Mouse (Mus musculus) forebrain, embryonic 11.5 days (tissue): ENCODE data around the gene Twnk. TPM values are rescaled to one million over a fixed set of nuclear protein-coding genes. Genes with fewer than 3 reads are reported as not detected.

Experiments
- ATAC-seq: fragments of 200-750 bp; cut with Nextera tagmentation; replicated peaks from 2 replicates; pipeline ENCODE4 v1.8.0; 2017; ENCODE audit warnings: moderate TSS enrichment; ENCODE audit not compliant: low FRiP score
- DNase-seq: peaks from one replicate; pipeline ENCODE4 v3.0.0-alpha.2; 2017; ENCODE audit warnings: low spot score
- H3K27ac ChIP-seq: fragments of 300-500 bp; sonication (generic); 2 replicates; pipeline ENCODE4 v1.5.1; 2014; ENCODE audit warnings: low read depth, low read length
- H3K27me3 ChIP-seq: fragments of 300-500 bp; sonication (generic); 2 replicates; pipeline ENCODE4 v1.6.1; 2014; ENCODE audit warnings: mild to moderate bottlenecking, low read length, mixed read lengths; ENCODE audit not compliant: control insufficient read depth, insufficient read depth
- H3K36me3 ChIP-seq: fragments of 300-500 bp; sonication (generic); 2 replicates; pipeline ENCODE4 v1.6.1; 2014; ENCODE audit warnings: mild to moderate bottlenecking, low read length, moderate library complexity, mixed read lengths; ENCODE audit not compliant: control insufficient read depth, insufficient read depth
- H3K4me1 ChIP-seq: fragments of 300-500 bp; sonication (generic); replicated peaks from 2 replicates; pipeline ENCODE4 v1.6.1; 2014; ENCODE audit warnings: low read length, mixed read lengths; ENCODE audit not compliant: control insufficient read depth, insufficient read depth
- H3K4me2 ChIP-seq: fragments of 300-500 bp; sonication (generic); 2 replicates; pipeline ENCODE4 v1.6.1; 2014; ENCODE audit warnings: low read depth, mild to moderate bottlenecking, low read length, moderate library complexity, mixed read lengths; ENCODE audit not compliant: severe bottlenecking
- H3K4me3 ChIP-seq: fragments of 300-500 bp; sonication (generic); 2 replicates; pipeline ENCODE4 v1.5.1; 2014; ENCODE audit warnings: low read depth, low read length
- H3K9ac ChIP-seq: fragments of 300-500 bp; sonication (generic); 2 replicates; pipeline ENCODE4 v1.6.1; 2014; ENCODE audit warnings: low read length
- H3K9me3 ChIP-seq: fragments of 300-500 bp; sonication (generic); 2 replicates; pipeline ENCODE4 v1.6.1; 2016; ENCODE audit warnings: low read length, mixed read lengths; ENCODE audit not compliant: control insufficient read depth
- WGBS: fragments of 180-500 bp; shearing (Covaris S2); extraction: QIAGEN DNeasy Blood & Tissue Kit; methylation state at CpG from one replicate; pipeline ENCODE4 v1.1.7; 2014; 5-methylcytosine and 5-hydroxymethylcytosine counted together
- polyA plus RNA-seq: library from polyadenylated mRNA; unstranded; fragments of >200 nt; fragmentation: Nextera tagmentation; extraction: Ambion mirVana; gene quantifications from 2 replicates; pipeline ENCODE4 v1.2.1, GENCODE M21; 2014

Twnk gene
- polyA plus RNA-seq, 1 experiment from 2014 or later = 19.9 TPM

DNA sequence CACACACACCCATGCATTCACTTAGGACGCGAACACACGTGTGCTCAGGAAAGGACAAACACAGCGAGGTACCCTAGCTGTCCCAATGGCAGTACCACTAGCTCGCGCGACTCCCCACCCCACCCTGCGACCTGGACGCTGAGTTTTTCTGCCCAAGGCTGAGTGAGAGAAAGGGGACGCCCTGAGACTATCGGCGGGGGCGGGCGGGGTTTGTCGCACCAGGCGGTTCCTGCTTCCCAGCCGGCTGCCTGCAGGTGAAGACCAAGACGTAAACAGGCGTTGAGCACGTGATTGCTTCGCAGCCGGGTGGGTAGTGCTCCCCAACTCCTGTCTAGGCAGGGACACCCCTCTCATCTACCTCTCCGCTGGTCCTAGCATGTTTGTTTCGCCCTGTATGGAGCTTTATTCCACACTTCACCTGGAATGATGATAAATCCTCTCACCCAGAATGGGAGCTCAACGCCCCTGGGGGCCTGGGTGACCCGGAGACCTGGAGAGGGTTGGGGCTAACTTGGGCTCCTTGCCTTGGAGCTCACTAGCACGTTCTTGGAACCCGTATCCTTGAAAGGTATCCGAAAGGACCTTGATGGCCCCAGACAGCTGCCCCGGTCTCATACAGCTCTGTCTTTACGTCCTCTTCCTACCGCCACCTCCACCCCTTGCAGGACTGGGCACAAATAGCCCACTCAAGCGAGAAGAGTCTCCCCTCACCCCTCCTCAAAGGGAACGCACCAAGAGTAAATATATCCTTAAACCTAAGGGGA is 10.2 kb downstream of the Twnk start:
- ATAC-seq (0 out of 2 replicates have a peak, but pooled peaks have one; percentile 13), DNase-seq (peak; percentile 73)
- peaks cover 29% of the 10 kb centered on the region for H3K4me1 ChIP-seq
- peak overlapping the region; percentile 57 for H3K9ac ChIP-seq
- H3K4me3 ChIP-seq = peak overlapping the region; percentile 42
- H3K27me3 ChIP-seq = no peaks in the 10 kb centered on the region
- H3K36me3 ChIP-seq = no peaks in the 10 kb centered on the region; the same call in 1 of the 2 replicates
- H3K27ac ChIP-seq = peak overlapping the region; percentile 96
- WGBS = under 1% methylated on average over 34 of the region's 34 CpGs
- no peaks in the 10 kb centered on the region for H3K9me3 ChIP-seq
- peak overlapping the region; percentile 90 for H3K4me2 ChIP-seq

DNA sequence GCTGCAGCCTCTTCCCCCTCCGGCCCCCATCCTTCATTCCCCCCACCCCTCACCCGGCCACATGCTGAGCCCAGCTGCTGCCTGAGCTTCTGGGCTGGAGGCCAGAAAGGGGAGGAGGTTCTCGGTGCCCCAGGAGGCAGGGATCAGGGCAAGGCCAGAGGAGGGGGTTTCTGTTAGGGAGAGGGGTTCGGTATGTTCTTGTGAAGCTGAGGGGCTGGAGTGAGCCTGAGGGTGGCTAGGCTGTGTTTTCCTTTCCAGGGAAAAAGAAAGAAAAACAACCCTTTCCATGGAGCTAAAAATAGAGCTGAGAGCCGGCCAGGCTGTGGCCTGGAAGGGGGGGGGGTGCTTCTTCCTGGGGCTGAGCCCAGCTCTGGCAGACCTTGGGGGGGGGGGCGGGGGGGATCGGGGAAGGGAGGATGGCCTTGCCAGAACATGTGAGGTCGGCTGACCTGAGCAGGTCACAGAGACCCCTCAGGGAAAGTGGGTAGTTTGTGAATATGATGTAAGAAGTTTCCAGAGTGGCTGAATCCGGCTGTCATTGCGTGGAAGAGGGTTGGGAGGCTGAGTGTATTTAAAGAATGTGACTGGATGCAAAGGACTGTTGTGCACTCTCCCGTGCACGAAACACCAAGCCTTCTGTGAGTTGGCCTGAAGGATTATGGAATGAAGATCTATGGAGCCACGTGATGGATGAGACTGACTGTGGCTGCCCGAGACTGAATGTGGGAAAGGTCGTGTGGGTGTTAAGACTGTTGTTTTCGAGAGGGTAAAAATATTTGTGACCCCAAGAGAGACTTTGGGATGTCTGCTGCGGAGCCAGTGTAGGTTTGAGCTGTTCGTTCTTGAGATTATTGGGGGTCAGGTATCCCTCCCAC is 11.1 kb downstream of the Twnk start:
- WGBS = 1% methylated on average over 17 of the region's 18 CpGs
- Histone ChIP-seq H3K36me3 (no peaks in the 10 kb centered on the region; the same call in 1 of the 2 replicates), H3K27ac (peak overlapping the region; percentile 96), H3K9ac (peak overlapping the region; percentile 73), H3K4me1 (peaks cover 31% of the 10 kb centered on the region), H3K9me3 (no peaks in the 10 kb centered on the region), H3K4me2 (peak overlapping the region; percentile 90), H3K4me3 (peak overlapping the region; percentile 42), H3K27me3 (no peaks in the 10 kb centered on the region)
- no peak; the same call in 1 of the 2 replicates for ATAC-seq
- DNase-seq = peak; percentile 80

DNA sequence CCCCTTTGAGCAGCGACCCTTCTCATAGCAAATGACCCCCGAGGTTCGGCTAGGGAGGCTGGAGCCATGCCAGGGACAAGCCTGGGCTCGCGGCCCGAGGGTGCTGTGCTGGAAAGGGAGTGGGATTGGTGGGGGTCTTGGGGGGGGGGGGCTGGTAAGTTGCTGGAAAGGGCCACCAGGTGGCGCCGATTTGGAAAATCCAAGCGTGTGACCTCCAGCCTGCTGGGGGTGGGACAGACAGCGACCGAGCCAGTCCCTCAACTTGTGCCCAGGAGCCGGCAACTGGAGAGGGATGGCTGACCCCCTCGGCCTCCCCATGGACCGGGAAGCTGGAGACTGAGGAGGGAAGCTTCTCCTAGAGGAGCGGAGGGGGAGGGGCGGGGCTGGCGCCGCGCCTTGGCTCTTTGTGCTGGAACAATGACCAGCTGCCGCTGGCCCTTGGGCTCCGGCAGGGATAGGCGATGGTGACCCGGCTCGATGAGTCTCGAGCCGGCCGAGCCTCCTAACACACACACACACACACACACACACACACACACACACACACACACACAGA is 11.8 kb downstream of the Twnk start:
- H3K4me1 ChIP-seq = peaks cover 30% of the 10 kb centered on the region
- H3K4me3 ChIP-seq = peak overlapping the region; percentile 42
- DNase-seq = peak; percentile 93
- H3K27me3 ChIP-seq = no peaks in the 10 kb centered on the region
- no peaks in the 10 kb centered on the region for H3K9me3 ChIP-seq
- H3K9ac ChIP-seq = peak overlapping the region; percentile 73
- peak; percentile 83 for ATAC-seq
- peak overlapping the region; percentile 90 for H3K4me2 ChIP-seq
- peak overlapping the region; percentile 96 for H3K27ac ChIP-seq
- WGBS = 0% methylated on average over 25 of the region's 27 CpGs
- H3K36me3 ChIP-seq = no peaks in the 10 kb centered on the region; the same call in 1 of the 2 replicates

DNA sequence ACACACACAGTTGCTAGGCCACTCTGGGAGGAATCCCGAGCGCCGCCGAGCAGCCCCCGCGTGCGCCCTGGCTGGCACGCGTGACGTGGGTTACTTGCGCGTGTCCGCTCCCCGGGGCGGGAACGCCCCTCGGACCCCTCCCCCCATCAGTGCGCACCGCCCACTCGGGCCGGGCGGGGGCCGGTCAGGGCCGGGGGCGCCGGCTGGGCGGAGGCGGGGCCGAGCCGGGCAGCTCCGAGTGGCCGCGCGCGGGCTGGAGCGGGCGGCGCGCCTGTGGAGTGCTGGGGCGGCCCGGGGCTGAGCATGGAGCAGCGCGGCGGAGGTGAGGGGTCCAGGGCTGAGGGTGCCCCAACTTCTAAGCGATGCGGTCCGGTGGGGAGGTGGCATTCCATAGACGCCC is 12.4 kb downstream of the Twnk start:
- Histone ChIP-seq H3K9me3 (no peaks in the 10 kb centered on the region), H3K9ac (peak overlapping the region; percentile 73), H3K27me3 (no peaks in the 10 kb centered on the region), H3K4me3 (peak overlapping the region; percentile 42), H3K27ac (peak overlapping the region; percentile 96), H3K4me2 (peak overlapping the region; percentile 90), H3K36me3 (peaks cover 4% of the 10 kb centered on the region; the same call in 1 of the 2 replicates), H3K4me1 (peaks cover 28% of the 10 kb centered on the region)
- WGBS = 0% methylated on average over 36 of the region's 48 CpGs
- peak; percentile 93 for DNase-seq
- ATAC-seq = peak; percentile 83

DNA sequence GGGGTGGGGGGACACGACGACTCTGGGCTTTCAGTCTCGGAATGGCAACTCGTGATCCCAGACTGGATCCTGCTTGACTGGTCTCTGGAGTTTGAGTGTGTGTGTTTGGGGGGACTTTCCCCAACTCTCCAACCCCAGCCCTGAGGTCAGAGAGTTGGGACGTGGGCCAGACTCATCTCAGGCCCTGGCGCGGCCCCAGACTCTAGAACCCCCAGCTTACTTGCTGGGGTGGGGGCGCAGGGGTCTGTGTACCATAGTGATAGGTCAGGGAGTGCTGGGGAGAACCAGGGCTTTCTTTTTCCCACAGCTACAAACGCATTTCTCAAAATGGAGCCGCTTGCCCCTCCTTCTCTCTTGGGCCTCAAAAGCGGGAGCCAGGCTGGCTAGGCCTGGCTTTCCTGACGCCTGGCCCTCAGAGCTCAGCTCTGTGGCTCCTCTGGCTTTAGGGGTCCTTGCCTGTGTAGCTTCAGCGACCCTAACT is 12.9 kb downstream of the Twnk start:
- Histone ChIP-seq H3K4me2 (peak overlapping the region; percentile 90), H3K4me3 (peak overlapping the region; percentile 42), H3K27ac (peak overlapping the region; percentile 96), H3K4me1 (peaks cover 28% of the 10 kb centered on the region), H3K27me3 (no peaks in the 10 kb centered on the region), H3K9me3 (no peaks in the 10 kb centered on the region), H3K9ac (peak overlapping the region; percentile 73), H3K36me3 (peaks cover 4% of the 10 kb centered on the region; the same call in 1 of the 2 replicates)
- peak; percentile 68 for DNase-seq
- WGBS = under 1% methylated on average over 13 of the region's 13 CpGs
- ATAC-seq = no peak

DNA sequence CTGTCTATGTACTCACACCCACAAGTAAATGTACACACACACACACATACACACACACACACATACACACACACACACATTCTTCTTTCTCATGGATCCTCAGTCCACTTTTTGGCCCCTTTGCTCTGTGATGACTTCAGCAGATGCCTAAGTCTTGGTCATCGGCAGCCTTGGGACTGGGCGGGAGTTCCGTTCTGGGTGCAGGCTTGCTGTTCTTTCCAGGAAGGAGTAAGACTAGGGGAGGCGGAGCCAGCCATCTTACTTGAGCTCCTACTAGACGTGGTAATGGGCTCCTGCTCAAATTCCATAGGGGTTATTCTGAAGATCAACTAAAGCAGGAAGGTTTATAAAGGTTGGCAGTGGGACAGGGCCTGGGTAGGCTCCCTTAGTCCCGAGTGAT is 14.9 kb downstream of the Twnk start:
- no peak overlapping the region for H3K4me3 ChIP-seq
- no peak overlapping the region; the same call in 1 of the 2 replicates for H3K9ac ChIP-seq
- DNase-seq = peak; percentile 54
- peaks cover 22% of the 10 kb centered on the region for H3K4me1 ChIP-seq
- no peaks in the 10 kb centered on the region for H3K27me3 ChIP-seq
- ATAC-seq = no peak
- H3K9me3 ChIP-seq = no peaks in the 10 kb centered on the region
- 72% methylated on average over 6 of the region's 6 CpGs for WGBS
- peaks cover 9% of the 10 kb centered on the region; the same call in 1 of the 2 replicates for H3K36me3 ChIP-seq
- H3K4me2 ChIP-seq = no peak overlapping the region
- H3K27ac ChIP-seq = no peak overlapping the region

DNA sequence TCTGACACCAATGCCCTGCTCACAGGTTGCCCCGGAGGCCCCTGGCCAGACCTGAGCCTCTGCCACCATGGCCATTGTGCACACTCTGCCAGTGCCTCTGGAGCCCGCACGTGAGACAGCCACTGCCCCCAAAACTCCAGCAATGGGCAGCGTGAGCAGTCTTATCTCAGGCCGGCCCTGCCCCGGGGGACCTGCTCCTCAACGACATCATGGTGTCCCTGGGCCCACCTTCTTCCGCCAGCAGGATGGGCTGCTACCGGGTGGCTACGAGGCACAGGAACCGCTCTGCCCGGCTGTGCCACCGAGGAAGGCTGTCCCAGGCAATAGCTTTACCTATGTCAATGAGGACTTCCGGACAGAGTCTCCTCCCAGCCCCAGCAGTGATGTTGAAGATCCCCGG is 15.9 kb downstream of the Twnk start:
- H3K4me2 ChIP-seq = no peak overlapping the region
- no peak overlapping the region for H3K27ac ChIP-seq
- H3K9me3 ChIP-seq = no peaks in the 10 kb centered on the region
- H3K9ac ChIP-seq = peak overlapping the region; percentile 1; the same call in 1 of the 2 replicates
- H3K4me3 ChIP-seq = no peak overlapping the region
- H3K27me3 ChIP-seq = no peaks in the 10 kb centered on the region
- ATAC-seq (no peak), DNase-seq (peak; percentile 51)
- peaks cover 13% of the 10 kb centered on the region for H3K4me1 ChIP-seq
- 96% methylated on average over 15 of the region's 15 CpGs for WGBS
- H3K36me3 ChIP-seq = peaks cover 17% of the 10 kb centered on the region

DNA sequence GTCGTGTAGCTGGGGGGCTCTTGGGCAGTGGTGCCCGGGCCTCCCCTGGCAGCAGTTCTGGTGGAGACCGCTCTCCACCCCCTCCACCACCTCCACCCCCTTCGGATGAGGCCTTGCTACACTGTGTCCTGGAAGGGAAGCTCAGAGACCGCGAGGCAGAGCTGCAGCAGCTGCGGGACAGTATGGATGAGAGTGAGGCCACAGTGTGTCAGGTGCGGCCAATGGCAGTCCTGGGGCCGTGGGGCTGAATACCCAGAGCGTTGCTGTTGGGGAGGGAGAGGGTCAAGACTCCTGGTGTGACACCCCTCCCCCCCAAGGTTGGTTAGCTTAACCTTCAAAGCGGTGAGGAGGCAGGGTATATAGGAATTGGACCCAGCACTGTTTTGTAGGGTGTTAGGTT is 18.5 kb downstream of the Twnk start:
- no peaks in the 10 kb centered on the region for H3K9me3 ChIP-seq
- H3K27me3 ChIP-seq = no peaks in the 10 kb centered on the region
- H3K4me1 ChIP-seq = peaks cover 6% of the 10 kb centered on the region
- no peak overlapping the region for H3K27ac ChIP-seq
- peaks cover 23% of the 10 kb centered on the region for H3K36me3 ChIP-seq
- no peak overlapping the region for H3K9ac ChIP-seq
- 0 out of 2 replicates have a peak, but pooled peaks have one; percentile 26 for ATAC-seq
- 84% methylated on average over 11 of the region's 11 CpGs for WGBS
- DNase-seq = no peak
- H3K4me2 ChIP-seq = no peak overlapping the region
- H3K4me3 ChIP-seq = no peak overlapping the region
